Mouse (Mus musculus) left cerebral cortex, adult 8-10 months (tissue): ENCODE results near the gene Tspan9. TPM values are rescaled to one million over a fixed set of nuclear protein-coding genes. Genes with fewer than 3 reads are reported as not detected.

Source experiments
- DNase-seq, 2 experiments: peaks; one replicate each; pipeline ENCODE4 v3.0.0; 2022; ENCODE audit warnings: low spot score in 2 of 2
- microRNA-seq, 2 experiments: library from miRNA; unstranded; fragments of <30 nt; microRNA quantifications; one replicate each; pipeline ENCODE4 v1.2.0; 2022
- total RNA-seq, 4 experiments: library from RNA; stranded (reverse); gene quantifications; 2 replicates each; pipeline ENCODE4 v1.2.4; 2022

The Tspan9 gene
- total RNA-seq, 4 experiments from 2014 or later, result 45.6 to 54.7 (median 49.0) TPM

DNA sequence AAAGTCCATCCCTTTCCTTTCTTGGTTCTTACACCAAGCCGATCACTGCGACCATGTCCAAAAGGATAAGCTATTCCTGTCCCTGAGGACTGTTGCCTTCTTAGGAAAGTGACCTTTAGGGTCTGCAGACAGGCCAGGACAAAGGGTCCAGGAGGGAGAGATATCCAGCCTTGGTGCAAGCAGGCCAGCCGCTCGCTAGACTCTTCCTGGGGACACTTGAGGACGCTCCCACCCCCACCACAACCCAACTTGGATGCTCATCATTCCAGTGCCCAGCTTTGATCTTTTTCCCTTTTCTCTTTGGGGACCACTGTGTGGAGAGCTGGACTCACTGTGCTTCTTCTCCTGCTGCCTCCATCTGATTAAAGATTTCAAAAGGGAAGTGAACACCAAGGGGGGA, 214.7 kb downstream of the Tspan9 start:
- DNase-seq, result no peak

DNA sequence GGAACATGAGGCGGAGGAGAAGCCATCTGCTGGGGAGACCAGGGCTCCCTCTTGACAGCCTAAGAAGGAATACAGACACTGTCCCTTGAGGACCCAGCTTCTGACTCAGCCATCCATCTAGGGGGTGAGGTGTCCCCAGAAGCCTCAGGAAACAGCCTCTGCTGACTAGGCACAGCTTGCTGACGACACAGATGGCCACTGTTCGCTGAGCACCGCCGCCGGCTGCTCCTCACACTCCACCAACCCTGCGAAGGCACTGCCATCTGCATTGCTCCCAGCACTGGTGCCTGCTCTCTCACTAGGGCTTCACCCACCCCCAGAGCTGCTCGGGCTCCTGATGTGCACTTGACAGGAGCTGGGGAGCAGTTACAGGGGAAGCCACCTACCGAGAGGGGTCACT, 217.5 kb downstream of the Tspan9 start:
- peak; percentile 42 to 85 for DNase-seq

DNA sequence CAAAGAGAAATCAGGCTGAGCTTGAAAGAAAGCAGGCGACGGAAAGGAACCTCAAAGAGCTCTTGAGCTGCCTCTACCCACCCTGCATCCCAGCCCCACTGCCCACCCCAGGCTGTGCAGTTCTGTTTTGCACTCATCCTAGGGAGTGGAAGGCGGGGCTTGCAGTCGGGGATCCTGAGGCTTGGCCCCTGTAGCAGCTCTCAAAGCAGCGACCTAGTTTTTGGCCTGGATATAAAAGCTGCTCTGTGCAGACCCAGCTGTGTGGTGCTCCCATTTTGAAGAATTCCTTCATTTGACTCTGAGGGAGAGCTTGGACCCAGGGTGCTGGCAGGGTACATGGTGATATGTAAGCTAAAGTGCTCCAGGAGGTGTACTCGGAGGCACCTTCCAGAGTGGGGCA, 218.6 kb downstream of the Tspan9 start:
- peak in 1 of 2 experiments; percentile 41 for DNase-seq

DNA sequence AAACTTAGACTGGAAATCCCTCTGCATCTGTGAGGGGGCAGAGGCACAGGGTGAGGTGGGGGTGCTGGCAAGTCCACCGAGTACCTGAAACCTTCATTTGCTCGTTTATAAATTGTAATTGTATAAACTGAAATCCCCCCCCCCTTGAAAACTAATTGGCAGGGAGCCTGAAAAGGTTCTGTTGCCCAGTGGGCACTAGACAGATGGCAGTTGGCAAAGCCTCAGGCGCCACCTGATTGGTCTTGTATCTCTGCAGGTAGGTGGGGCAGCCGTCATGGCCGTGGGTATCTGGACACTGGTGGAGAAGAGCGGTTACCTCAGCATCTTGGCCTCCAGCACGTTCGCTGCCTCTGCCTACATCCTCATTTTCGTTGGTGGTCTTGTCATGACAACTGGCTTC, 220.1 kb downstream of the Tspan9 start:
- no peak for DNase-seq

DNA sequence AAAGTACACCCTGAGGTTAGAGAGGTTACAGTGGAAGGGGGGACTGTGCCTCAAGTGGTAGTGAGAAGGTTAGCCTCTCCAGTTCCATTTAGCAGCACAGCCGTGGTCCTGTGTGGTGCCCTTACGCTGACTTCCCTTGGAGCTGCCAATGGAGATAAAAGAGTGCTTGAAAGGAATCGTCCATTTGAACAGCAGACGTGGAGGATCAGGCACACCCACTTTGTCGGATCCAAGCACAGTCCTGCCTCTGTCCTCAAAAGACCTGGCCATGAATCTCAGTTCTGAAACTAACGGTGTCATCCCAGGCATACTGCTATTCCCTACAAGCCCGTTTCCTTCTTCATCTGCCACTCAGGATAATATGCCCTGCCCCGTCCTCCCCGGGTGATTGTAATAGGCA, 221.4 kb downstream of the Tspan9 start:
- DNase-seq, result no peak

DNA sequence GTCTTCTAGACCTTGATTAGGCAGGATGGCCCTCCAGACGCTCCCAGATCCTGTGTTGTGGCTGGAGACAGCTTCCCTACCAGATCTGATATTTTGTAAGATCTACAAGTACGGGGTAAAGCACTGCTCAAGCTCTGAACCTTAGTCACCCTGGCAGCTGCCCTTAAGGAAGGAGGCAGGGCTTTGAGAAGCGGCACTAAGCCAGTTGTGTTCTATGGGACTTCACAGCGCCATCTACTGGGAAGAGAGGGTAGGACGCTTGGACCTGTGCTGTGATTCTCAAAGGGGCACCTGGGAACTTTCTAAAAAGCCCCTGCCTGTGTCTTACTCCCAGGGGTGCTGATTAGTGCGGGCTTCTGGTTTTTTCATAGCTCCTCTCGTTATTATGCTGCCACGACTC, 222.7 kb downstream of the Tspan9 start:
- DNase-seq, result peak; percentile 50 to 73

DNA sequence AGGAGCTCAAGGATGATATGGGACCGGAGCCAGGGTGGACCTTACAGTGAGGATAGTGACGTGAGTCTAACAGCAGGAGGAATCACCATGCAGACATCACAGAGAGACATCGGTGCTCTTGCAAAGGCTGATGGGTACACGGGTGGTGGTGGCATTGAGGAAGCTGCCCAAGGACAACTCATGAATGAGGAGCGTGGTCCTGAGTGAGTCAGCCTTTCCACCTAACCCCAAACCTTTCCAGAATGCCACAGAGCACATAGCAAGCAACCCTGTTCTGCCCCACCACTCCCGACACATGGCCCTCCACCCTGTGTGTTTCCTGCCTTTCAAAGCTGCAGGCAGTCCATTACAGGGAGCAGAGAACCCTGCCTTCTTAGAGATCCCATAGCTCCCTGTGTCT, 223.9 kb downstream of the Tspan9 start:
- no peak for DNase-seq

DNA sequence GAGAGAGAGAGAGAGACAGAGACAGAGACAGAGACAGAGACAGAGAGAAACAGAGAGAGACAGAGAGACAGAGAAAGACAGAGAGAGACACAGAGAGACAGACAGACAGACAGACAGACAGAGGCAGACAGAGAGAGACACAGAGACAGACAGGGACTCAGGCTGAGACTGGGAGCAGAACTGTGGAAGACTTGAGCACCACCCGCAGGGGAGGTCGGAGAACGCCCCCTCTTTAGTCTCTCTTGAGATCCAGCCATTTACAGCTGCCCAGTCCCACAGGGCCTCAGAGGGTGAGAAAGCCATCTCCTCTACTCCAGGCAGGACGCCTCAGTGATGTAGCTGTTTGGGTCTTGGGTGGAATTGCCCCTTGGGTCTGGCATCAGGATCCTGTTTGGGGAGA, 225.7 kb downstream of the Tspan9 start:
- DNase-seq, result no peak

DNA sequence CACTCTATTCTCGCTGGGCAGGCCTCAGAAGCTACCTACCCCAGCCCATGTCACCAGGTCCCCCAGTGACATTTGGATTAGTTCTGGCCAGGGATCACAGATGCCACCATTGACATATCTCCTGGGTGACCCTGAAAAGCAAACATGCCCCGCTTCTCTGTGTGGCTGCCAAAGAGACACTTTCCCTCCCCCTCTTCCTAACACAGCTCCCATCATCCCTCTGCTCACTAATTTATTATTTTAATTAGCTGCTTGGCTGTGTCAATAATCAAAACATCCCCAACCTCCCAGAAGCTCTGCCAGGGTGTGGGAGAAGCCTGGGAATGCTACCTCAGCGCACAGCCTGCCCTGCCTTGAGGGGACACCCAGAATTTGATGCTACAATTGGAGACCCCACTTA, 226.4 kb downstream of the Tspan9 start:
- no peak for DNase-seq

DNA sequence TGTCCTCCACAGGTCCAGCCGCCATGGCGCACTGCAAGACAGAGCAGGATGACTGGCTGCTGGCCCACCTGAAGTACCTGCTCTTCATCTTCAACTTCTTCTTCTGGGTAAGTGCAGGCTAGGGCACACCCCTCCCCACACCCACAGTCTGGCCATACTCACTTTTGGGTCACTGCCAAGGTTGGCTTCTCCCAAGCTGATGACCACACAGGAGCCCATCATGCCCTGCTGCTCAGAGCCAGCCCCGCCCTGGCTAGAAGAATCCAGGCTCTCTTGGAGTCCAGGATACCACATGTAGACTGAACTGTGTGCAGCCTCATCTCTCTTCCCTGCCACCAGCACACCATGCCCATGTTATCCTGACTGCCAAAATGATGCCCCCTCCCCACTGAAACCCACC, 230.5 kb downstream of the Tspan9 start:
- DNase-seq, result no peak

DNA sequence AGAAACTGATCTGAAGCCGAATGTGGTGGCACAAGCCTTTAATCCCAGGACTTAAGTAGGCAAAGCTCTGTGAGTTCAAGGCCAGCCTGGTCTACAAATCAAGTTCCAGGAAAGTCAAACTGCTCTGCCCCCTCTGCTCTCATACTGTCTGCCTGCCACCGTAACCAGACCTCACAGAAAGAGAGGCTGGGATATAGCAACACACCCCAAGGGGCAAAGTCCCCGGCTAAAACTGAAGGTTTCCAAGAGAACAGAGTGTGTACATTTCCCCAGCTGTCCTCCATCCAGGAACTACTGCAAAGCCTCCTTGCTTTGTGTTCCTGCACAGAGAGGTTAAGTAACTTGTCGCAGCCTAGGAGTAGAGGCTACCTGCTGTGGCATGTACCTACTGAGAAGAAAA, 231.7 kb downstream of the Tspan9 start:
- DNase-seq, result no peak

Small RNAs within 50 kb of the gene (microRNA-seq; reads per million reads assigned to microRNA genes)
- 0 reads per million in 2 experiments for gene Gm26338

Other genes with a start within 250 kb of the Tspan9 start
- gene Tead4, start 157.2 kb upstream of the Tspan9 start, total RNA-seq, result 1 to 10 TPM in 2 of 4 experiments, under 1 TPM in 2; 0.57 to 1.7 (median 0.92) TPM
- 10 to 100 TPM; 16.6 to 22.1 (median 20.2) TPM for gene Tulp3, start 212.3 kb upstream of the Tspan9 start, total RNA-seq
- gene Rhno1, start 219.3 kb upstream of the Tspan9 start, total RNA-seq, result 10 to 100 TPM; 17.3 to 20.1 (median 18.8) TPM
- 1 to 10 TPM in 3 of 4 experiments, under 1 TPM in 1; 0.81 to 1.8 (median 1.7) TPM for gene Foxm1, start 219.4 kb upstream of the Tspan9 start, total RNA-seq
- gene Tex52, start 231.9 kb upstream of the Tspan9 start, total RNA-seq, result 1 to 10 TPM; 1.6 to 2.3 (median 1.9) TPM
- not detected for gene Gm44596, start 231.9 kb upstream of the Tspan9 start, total RNA-seq